Mouse (Mus musculus): ENCODE results near the gene Slc30a7.
A peak's percentile ranks its signal among the peaks of the same experiment; 100 is the strongest.

Slc30a7 gene

GRCm38 (mm10) chr3:115985183-115985892 is 21.9 kb downstream of the Slc30a7 start:
- no peak for DNase-seq

GRCm38 (mm10) chr3:115984653-115985052 is 22.6 kb downstream of the Slc30a7 start:
- DNase-seq = no peak

- no peak for DNase-seq
These were observed 24.0 kb downstream of the Slc30a7 start for GRCm38 (mm10) chr3:115983217-115983616.

GRCm38 (mm10) chr3:115979000-115979399 is 28.2 kb downstream of the Slc30a7 start:
- DNase-seq = no peak

GRCm38 (mm10) chr3:115974995-115975394 is 32.2 kb downstream of the Slc30a7 start:
- DNase-seq = no peak

- no peak for DNase-seq
These were observed 33.0 kb downstream of the Slc30a7 start for GRCm38 (mm10) chr3:115974228-115974627.

GRCm38 (mm10) chr3:115971891-115972646 is 35.1 kb downstream of the Slc30a7 start:
- no peak for DNase-seq

GRCm38 (mm10) chr3:115971045-115971785 is 36.0 kb downstream of the Slc30a7 start:
- no peak for DNase-seq

- DNase-seq = no peak
These were observed 38.3 kb downstream of the Slc30a7 start for GRCm38 (mm10) chr3:115968745-115969530.

- no peak for DNase-seq
These were observed 43.1 kb downstream of the Slc30a7 start for GRCm38 (mm10) chr3:115964071-115964470.

- no peak for DNase-seq
These were observed 43.6 kb downstream of the Slc30a7 start for GRCm38 (mm10) chr3:115963597-115963996.

- DNase-seq = no peak
These were observed 45.2 kb downstream of the Slc30a7 start for GRCm38 (mm10) chr3:115962028-115962415.

GRCm38 (mm10) chr3:115961311-115962027 is 45.7 kb downstream of the Slc30a7 start:
- no peak for DNase-seq

GRCm38 (mm10) chr3:115957223-115957622 is 50.0 kb downstream of the Slc30a7 start:
- DNase-seq = no peak

GRCm38 (mm10) chr3:115953088-115953487 is 54.1 kb downstream of the Slc30a7 start:
- DNase-seq = no peak

- DNase-seq = no peak
These were observed 54.9 kb downstream of the Slc30a7 start for GRCm38 (mm10) chr3:115952356-115952755.

- DNase-seq = no peak
These were observed 56.0 kb downstream of the Slc30a7 start for GRCm38 (mm10) chr3:115951221-115951620.

- DNase-seq = peak; percentile 38
These were observed 57.0 kb downstream of the Slc30a7 start for GRCm38 (mm10) chr3:115949921-115950877.

- DNase-seq = no peak
These were observed 57.8 kb downstream of the Slc30a7 start for GRCm38 (mm10) chr3:115949220-115949920.

- DNase-seq = no peak
These were observed 60.9 kb downstream of the Slc30a7 start for GRCm38 (mm10) chr3:115946272-115946671.
